Comparison of ENCODE assay signal across 20 mouse cellular contexts in the genomic region with DNA sequence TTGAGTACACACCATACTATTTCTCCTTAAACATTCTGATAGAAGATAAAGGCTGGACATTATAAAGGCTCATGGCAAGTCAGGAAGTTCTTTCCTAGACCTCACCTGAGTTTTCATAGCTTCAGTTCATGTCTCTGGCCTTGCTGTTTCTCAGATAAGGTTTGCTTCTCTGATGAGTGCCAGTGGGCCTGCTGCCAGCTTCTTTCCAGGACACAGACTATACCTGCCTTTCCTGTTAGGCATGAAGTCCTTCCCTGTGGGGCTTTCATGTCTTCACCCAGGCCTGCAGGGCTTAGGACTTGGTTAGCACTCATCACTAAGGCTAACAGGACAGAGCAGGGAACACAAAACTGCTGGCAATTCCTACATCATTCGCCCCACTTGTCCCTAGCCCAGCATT. TPM values are rescaled to one million over a fixed set of nuclear protein-coding genes. Genes with fewer than 3 reads are reported as not detected.
DNase-seq lines count a peak whose midpoint lies in the region; TF ChIP-seq lines count a peak whose summit lies in the region.
"Had no signal": no experiment of that assay in that cellular context is flagged by ENCODE, and none has a peak within 500 bp of the region (broad histone marks: within the 10 kb centered on the region; RNA-seq: fewer than 3 reads in every experiment).

No protein-coding gene starts in this region.

- no peak for TF ChIP-seq POLR2A in cerebellum, adult 2 months (IDR thresholded peaks at IDR 0.05; ENCODE audit: borderline replicate concordance, insufficient read depth, low read length)

- peak; percentile 18 for DNase-seq in adrenal gland, postnatal 25 days
- no peak for DNase-seq in adrenal gland, adult 18-20 months (ENCODE audit: low spot score in 2 of 2)
- DNase-seq in cerebellum, adult 2 months: peak; percentile 33
- no peak for DNase-seq in cerebellum, postnatal 4 days (ENCODE audit: low spot score in 2 of 2)
- DNase-seq in urinary bladder, postnatal 14 days (ENCODE audit: low spot score): peak; percentile 70
- no peak for DNase-seq in urinary bladder, postnatal 36 days (ENCODE audit: low spot score in 2 of 2)
- DNase-seq in kidney, postnatal 10 days: no peak
- DNase-seq: adrenal gland, postnatal 10 days; B cell, adult 2 months; forebrain, postnatal 0 days; gastrocnemius, adult 2 months; gastrocnemius, postnatal 14 days; heart, adult 11 months; kidney, adult 2 months had no signal

- 100% methylated on average over 1 of the region's 1 CpGs for WGBS in cerebellum, adult 2 months

- no peak for TF ChIP-seq CTCF in cerebellum, adult 2 months (IDR thresholded peaks at IDR 0.05; ENCODE audit: borderline replicate concordance, insufficient read depth, low read depth, low read length)

- H3K4me1 ChIP-seq in cerebellum, adult 2 months (ENCODE audit: control insufficient read depth, insufficient read depth, low read length): peaks cover 30% of the 10 kb centered on the region
- H3K4me1 ChIP-seq: embryonic facial prominence, embryonic 12.5 days; hindbrain, embryonic 12.5 days had no signal

- H3K27ac ChIP-seq in cerebellum, adult 2 months (ENCODE audit: insufficient read depth, low read length): no peak overlapping the region
- H3K27ac ChIP-seq: embryonic facial prominence, embryonic 12.5 days; embryonic facial prominence, embryonic 15.5 days; gastrocnemius, adult 2 months; hindbrain, embryonic 12.5 days; hindbrain, embryonic 15.5 days had no signal

- H3K4me3 ChIP-seq in cerebellum, adult 2 months (replicated peaks; ENCODE audit: insufficient read depth, low read depth, low read length): no peak overlapping the region
- H3K4me3 ChIP-seq: embryonic facial prominence, embryonic 12.5 days; embryonic facial prominence, embryonic 15.5 days; gastrocnemius, adult 2 months; hindbrain, embryonic 12.5 days; hindbrain, embryonic 15.5 days had no signal

- H3K27me3 ChIP-seq in cerebellum, adult 2 months (ENCODE audit: control insufficient read depth, insufficient read depth, low read length): no peaks in the 10 kb centered on the region
- H3K27me3 ChIP-seq: CH12.LX; embryonic facial prominence, embryonic 12.5 days; embryonic facial prominence, embryonic 15.5 days; hindbrain, embryonic 12.5 days; hindbrain, embryonic 15.5 days; Patski had no signal

RNA-seq across cellular contexts. Expression of a gene that starts 46.6 kb away (rescaled TPM):
- 137 and 164 TPM in 2 replicates for total RNA-seq in adrenal gland, postnatal 25 days (2021)
- total RNA-seq in adrenal gland, adult 18-20 months (2021): 10 to 100 TPM; 41.0 to 84.6 TPM
- polyA plus RNA-seq in cerebellum, adult 2 months (2012; rRNA removed): 50.0 and 59.7 TPM in 2 replicates

Comparison
In these comparisons a context has a peak if more than half of its experiments do, and no peak if none do; other contexts are left out.
1. DNase-seq: peak in adrenal gland, postnatal 25 days (single experiment), cerebellum, adult 2 months (2 of 2) and urinary bladder, postnatal 14 days (single experiment); none in adrenal gland, adult 18-20 months (0 of 2), cerebellum, postnatal 4 days (0 of 2), urinary bladder, postnatal 36 days (0 of 2) and kidney, postnatal 10 days (single experiment).